Mouse (Mus musculus): ENCODE measurements around the gene Acot2.

The Acot2 gene

GRCm38 (mm10) chr12:84038691-84039111 lies 51.0 kb downstream of the Acot2 start, which contains the start of gene Gm49366:
TSS of gene Gm49366 (plus strand) at chr12:84038935.
- peak; percentile 62 to 72 for DNase-seq

GRCm38 (mm10) chr12:84042248-84042647 lies 54.6 kb downstream of the Acot2 start:
- peak; percentile 23 to 33 for DNase-seq
